Mouse (Mus musculus): ENCODE results near the gene Ralgps1. TPM values are rescaled to one million over a fixed set of nuclear protein-coding genes. Genes with fewer than 3 reads are reported as not detected.
"Not testable (repeated sequence)": the region's sequence is repeated elsewhere in the genome, so short reads cannot be mapped to it uniquely, and the experiment has no call there.

The Ralgps1 gene
- total and polyA plus RNA-seq, 3 experiments: 0.62 to 2.1 (median 1.5) TPM

DNA sequence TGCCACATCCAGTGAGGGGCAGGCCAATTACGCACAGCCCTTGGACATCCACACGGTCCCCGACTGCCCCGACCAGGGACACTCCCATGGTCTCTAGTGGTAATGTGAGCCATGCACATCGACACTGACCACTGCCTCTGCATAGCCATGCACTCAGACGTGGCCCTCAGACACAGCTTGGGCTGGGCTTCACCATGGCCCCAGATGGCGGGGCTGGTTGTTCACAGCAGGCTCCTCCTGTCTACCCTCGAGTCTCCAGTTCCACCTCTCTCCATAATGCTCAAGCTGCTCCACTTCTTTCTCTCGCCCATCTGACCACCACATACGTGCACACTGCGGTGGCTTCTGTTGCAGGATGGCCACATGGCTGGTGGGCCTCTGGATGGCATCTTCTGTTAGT, 160.0 kb downstream of the Ralgps1 start:
- H3K36me3 ChIP-seq (replicated peaks in 1 of 2; ENCODE audit: control insufficient read depth in 1 of 2, insufficient read depth in 1 of 2, low read length in 1 of 2); H3K4me3 ChIP-seq (replicated peaks in 1 of 3; ENCODE audit: low read depth in 2 of 3, low read length in 2 of 3, poor library complexity in 1 of 3); dilution Hi-C loops (cut with MboI; ENCODE audit: extremely low pct_ligation_motif_present, extremely low pct_unique_long_range_greater_than_20kb, low sequenced_read_pairs); H3K27me3 ChIP-seq (replicated peaks); H3K27ac ChIP-seq (ENCODE audit: insufficient read depth, low read depth); H3K9me3 ChIP-seq (replicated peaks; ENCODE audit: low read length); H3K9ac ChIP-seq (ENCODE audit: insufficient read depth, low read depth); in situ Hi-C loops (cut with MboI; ENCODE audit: low pct_ligation_motif_present, low pct_unique_long_range_greater_than_20kb, low sequenced_read_pairs); H3K79me2 ChIP-seq (replicated peaks; ENCODE audit: control insufficient read depth, extremely low read depth, insufficient read depth, poor library complexity, severe bottlenecking); H3K4me2 ChIP-seq (ENCODE audit: insufficient read depth, low read depth, poor library complexity, severe bottlenecking); DNase-seq (ENCODE audit: extremely low read depth): not testable (repeated sequence)
- H3K4me1 ChIP-seq (ENCODE audit: control insufficient read depth in 1 of 2, insufficient read depth in 2 of 2): peaks cover 6 to 31% of the 10 kb centered on the region in 2 experiments

DNA sequence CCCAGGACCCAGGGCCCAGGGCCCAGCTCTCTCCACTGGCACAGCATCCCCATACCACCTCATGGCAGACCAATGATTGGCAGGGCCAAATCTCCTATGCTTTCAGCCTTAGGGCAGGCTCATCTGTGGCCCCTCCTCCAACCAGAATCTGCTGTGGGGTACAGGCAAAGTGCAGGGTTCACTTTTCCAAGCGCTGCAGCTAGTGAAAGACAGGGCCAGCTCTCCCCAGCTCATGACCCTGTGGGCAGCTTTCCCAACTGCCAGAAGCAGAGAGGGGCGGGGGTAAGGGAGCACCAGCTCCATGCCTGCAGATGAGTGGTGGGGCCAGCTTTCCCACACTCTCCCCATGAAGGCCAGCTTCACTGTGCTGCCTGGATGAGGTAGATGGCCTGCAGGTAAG, 160.4 kb downstream of the Ralgps1 start:
- in situ Hi-C loops (cut with MboI; ENCODE audit: low pct_ligation_motif_present, low pct_unique_long_range_greater_than_20kb, low sequenced_read_pairs): no loop called here

GRCm38 (mm10) chr2:33208134-33208533, 163.2 kb downstream of the Ralgps1 start:
- no peak for TF ChIP-seq MAZ (IDR thresholded peaks at IDR 0.05; ENCODE audit: low read depth, low read length)
- TF ChIP-seq JUN (IDR thresholded peaks at IDR 0.05; ENCODE audit: insufficient read depth, low read depth, low read length): peak; percentile 93
- 0 out of 2 replicates have a peak, but pooled peaks have one; percentile 9 for TF ChIP-seq BHLHE40 (IDR thresholded peaks at IDR 0.05; ENCODE audit: low read depth, low read length)
- TF ChIP-seq ZMIZ1 (IDR thresholded peaks at IDR 0.05; ENCODE audit: low read depth, low read length): no peak
- TF ChIP-seq JUND (conservative IDR thresholded peaks at IDR 0.05; ENCODE audit: low read depth, low read length): peak; percentile 87
- TF ChIP-seq GABPA (IDR thresholded peaks at IDR 0.05; ENCODE audit: insufficient replicate concordance, low read depth, low read length): no peak
- H3K4me3 ChIP-seq (replicated peaks in 1 of 3; ENCODE audit: low read depth in 2 of 3, low read length in 2 of 3, poor library complexity in 1 of 3): no peak overlapping the region
- no peaks in the 10 kb centered on the region for H3K79me2 ChIP-seq (replicated peaks; ENCODE audit: control insufficient read depth, extremely low read depth, insufficient read depth, poor library complexity, severe bottlenecking)
- DNase-seq (ENCODE audit: extremely low read depth): peak; percentile 40
- H3K4me1 ChIP-seq (ENCODE audit: control insufficient read depth in 1 of 2, insufficient read depth in 2 of 2): peaks cover 10 to 53% of the 10 kb centered on the region in 2 experiments
- dilution Hi-C loops (cut with MboI; ENCODE audit: extremely low pct_ligation_motif_present, extremely low pct_unique_long_range_greater_than_20kb, low sequenced_read_pairs): no loop called here
- in situ Hi-C loops (cut with MboI; ENCODE audit: low pct_ligation_motif_present, low pct_unique_long_range_greater_than_20kb, low sequenced_read_pairs): no loop called here
- no peak overlapping the region for H3K4me2 ChIP-seq (ENCODE audit: insufficient read depth, low read depth, poor library complexity, severe bottlenecking)
- H3K9ac ChIP-seq (ENCODE audit: insufficient read depth, low read depth): no peak overlapping the region
- H3K27ac ChIP-seq (ENCODE audit: insufficient read depth, low read depth): no peak overlapping the region
- no peaks in the 10 kb centered on the region for H3K36me3 ChIP-seq (replicated peaks in 1 of 2; ENCODE audit: control insufficient read depth in 1 of 2, insufficient read depth in 1 of 2, low read length in 1 of 2)
- H3K27me3 ChIP-seq (replicated peaks): no peaks in the 10 kb centered on the region
- no peaks in the 10 kb centered on the region for H3K9me3 ChIP-seq (replicated peaks; ENCODE audit: low read length)

More for the DNA sequence above, 160.4 kb downstream of the Ralgps1 start:
- Histone ChIP-seq H3K79me2 (replicated peaks; ENCODE audit: control insufficient read depth, extremely low read depth, insufficient read depth, poor library complexity, severe bottlenecking) (no peaks in the 10 kb centered on the region), H3K27ac (ENCODE audit: insufficient read depth, low read depth) (no peak overlapping the region), H3K9me3 (replicated peaks; ENCODE audit: low read length) (no peaks in the 10 kb centered on the region), H3K36me3 (replicated peaks in 1 of 2; ENCODE audit: control insufficient read depth in 1 of 2, insufficient read depth in 1 of 2, low read length in 1 of 2) (no peaks in the 10 kb centered on the region), H3K27me3 (replicated peaks) (no peaks in the 10 kb centered on the region), H3K4me1 (ENCODE audit: control insufficient read depth in 1 of 2, insufficient read depth in 2 of 2) (peaks cover 6 to 33% of the 10 kb centered on the region in 2 experiments), H3K4me2 (ENCODE audit: insufficient read depth, low read depth, poor library complexity, severe bottlenecking) (no peak overlapping the region), H3K4me3 (replicated peaks in 1 of 3; ENCODE audit: low read depth in 2 of 3, low read length in 2 of 3, poor library complexity in 1 of 3) (no peak overlapping the region), H3K9ac (ENCODE audit: insufficient read depth, low read depth) (no peak overlapping the region)
- dilution Hi-C loops (cut with MboI; ENCODE audit: extremely low pct_ligation_motif_present, extremely low pct_unique_long_range_greater_than_20kb, low sequenced_read_pairs): no loop called here
- no peak for DNase-seq (ENCODE audit: extremely low read depth)
- TF ChIP-seq IRF4 (IDR thresholded peaks at IDR 0.05; ENCODE audit: low read depth, low read length) (no peak), MAZ (IDR thresholded peaks at IDR 0.05; ENCODE audit: low read depth, low read length) (no peak), UBTF (IDR thresholded peaks at IDR 0.05; ENCODE audit: low read depth, low read length) (no peak), RAD21 (IDR thresholded peaks at IDR 0.05; ENCODE audit: low read depth, low read length) (no peak), MEF2A (IDR thresholded peaks at IDR 0.05; ENCODE audit: borderline replicate concordance, low read depth, low read length) (no peak), USF2 (conservative IDR thresholded peaks at IDR 0.05; ENCODE audit: low read depth, low read length) (no peak), EP300 (IDR thresholded peaks at IDR 0.05; ENCODE audit: low read length) (no peak), E2F4 (IDR thresholded peaks at IDR 0.05; ENCODE audit: insufficient replicate concordance, low read depth, low read length) (no peak), HCFC1 (IDR thresholded peaks at IDR 0.05; ENCODE audit: low read depth, low read length) (no peak), PAX5 (IDR thresholded peaks at IDR 0.05; ENCODE audit: low read length) (no peak), POLR2AphosphoS2 (IDR thresholded peaks at IDR 0.05; ENCODE audit: low read depth, low read length) (no peak), NRF1 (IDR thresholded peaks at IDR 0.05; ENCODE audit: low read depth, low read length) (no peak), POLR2A (IDR thresholded peaks at IDR 0.05; ENCODE audit: low read depth, low read length) (no peak), ZMIZ1 (IDR thresholded peaks at IDR 0.05; ENCODE audit: low read depth, low read length) (no peak), SIN3A (IDR thresholded peaks at IDR 0.05; ENCODE audit: low read length) (no peak), MAFK (IDR thresholded peaks at IDR 0.05; ENCODE audit: insufficient replicate concordance, low read length) (no peak)

Measured in CH12.LX (cell line).